Mouse (Mus musculus) ES-E14 (cell line): ENCODE data around the gene Rnf31. TPM values are rescaled to one million over a fixed set of nuclear protein-coding genes. Genes with fewer than 3 reads are reported as not detected.

Experiments used
- DNase-seq: peaks from one replicate; pipeline ENCODE4 v3.0.0-alpha.2; 2013; ENCODE audit warnings: low read depth, low spot score
- H3K27ac ChIP-seq: 2 replicates; pipeline ENCODE4 v1.5.1; 2012; ENCODE audit warnings: low read depth, mild to moderate bottlenecking, low read length, moderate library complexity, mixed read lengths; ENCODE audit not compliant: poor library complexity, insufficient read depth, severe bottlenecking
- H3K36me3 ChIP-seq: 2 replicates; pipeline ENCODE4 v1.6.1; 2012; ENCODE audit warnings: mild to moderate bottlenecking, low read length, moderate library complexity, mixed read lengths; ENCODE audit not compliant: control insufficient read depth, poor library complexity, insufficient read depth, severe bottlenecking
- H3K4me1 ChIP-seq, 2 experiments: fragments of 150-350 bp in 1 of 2; sonication (generic) in 1 of 2; 2 replicates each; pipeline ENCODE4 v1.6.1; 2012; ENCODE audit warnings: low read length in 2 of 2, mild to moderate bottlenecking in 1 of 2, mixed read lengths in 1 of 2; ENCODE audit not compliant: control insufficient read depth in 2 of 2, insufficient read depth in 2 of 2, poor library complexity in 1 of 2
- H3K4me3 ChIP-seq, 2 experiments: fragments of 150-350 bp in 1 of 2; sonication (generic) in 1 of 2; 2 replicates each; pipeline ENCODE4 v1.5.1; 2012; ENCODE audit warnings: low read length in 2 of 2, low read depth in 1 of 2, mild to moderate bottlenecking in 1 of 2, mixed read lengths in 1 of 2; ENCODE audit not compliant: insufficient read depth in 1 of 2, poor library complexity in 1 of 2, severe bottlenecking in 1 of 2
- H3K9ac ChIP-seq: 2 replicates; pipeline ENCODE4 v1.6.1; 2012; ENCODE audit warnings: low read depth, mild to moderate bottlenecking, low read length, mixed read lengths; ENCODE audit not compliant: poor library complexity, insufficient read depth, severe bottlenecking
- H3K9me3 ChIP-seq: fragments of 150-350 bp; sonication (generic); 2 replicates; pipeline ENCODE4 v1.6.1; 2012; ENCODE audit warnings: low read depth, mild to moderate bottlenecking, low read length; ENCODE audit not compliant: control insufficient read depth, insufficient read depth
- CHD2 ChIP-seq: IDR thresholded peaks from 2 replicates; pipeline ENCODE4 v1.6.1; 2014; ENCODE audit warnings: mild to moderate bottlenecking, low read depth, low read length, inconsistent platforms
- HCFC1 ChIP-seq: IDR thresholded peaks from 2 replicates; pipeline ENCODE4 v1.6.1; 2012; ENCODE audit warnings: low read length, inconsistent platforms, borderline replicate concordance; ENCODE audit not compliant: insufficient read depth
- MAFK ChIP-seq: IDR thresholded peaks from 2 replicates; pipeline ENCODE4 v1.6.1; 2014; ENCODE audit warnings: mild to moderate bottlenecking, low read depth, low read length, inconsistent platforms; ENCODE audit not compliant: insufficient read depth
- ZC3H11A ChIP-seq: IDR thresholded peaks from 2 replicates; pipeline ENCODE4 v1.6.1; 2012; ENCODE audit warnings: low read depth, mild to moderate bottlenecking, inconsistent platforms, low read length, borderline replicate concordance
- ZNF384 ChIP-seq: IDR thresholded peaks from 2 replicates; pipeline ENCODE4 v1.6.1; 2012; ENCODE audit warnings: low read depth, low read length, inconsistent platforms
- in situ Hi-C, 2 experiments: fragments of 600-800 bp; cut with MboI; formaldehyde crosslinking; loops; one replicate each; pipeline ENCODE4 v1.15.1; 2025; ENCODE audit warnings: low sequenced_read_pairs in 2 of 2, inconsistent platforms in 1 of 2; ENCODE audit not compliant: unreplicated experiment in 2 of 2
- total RNA-seq: library from RNA; depleted of rRNA; stranded (reverse); fragments of 300-350 nt; gene quantifications from 2 replicates; pipeline ENCODE4 v1.2.3, GENCODE M21; 2012

Gene Rnf31
- total RNA-seq, 1 experiment = 13.1 TPM

DNA sequence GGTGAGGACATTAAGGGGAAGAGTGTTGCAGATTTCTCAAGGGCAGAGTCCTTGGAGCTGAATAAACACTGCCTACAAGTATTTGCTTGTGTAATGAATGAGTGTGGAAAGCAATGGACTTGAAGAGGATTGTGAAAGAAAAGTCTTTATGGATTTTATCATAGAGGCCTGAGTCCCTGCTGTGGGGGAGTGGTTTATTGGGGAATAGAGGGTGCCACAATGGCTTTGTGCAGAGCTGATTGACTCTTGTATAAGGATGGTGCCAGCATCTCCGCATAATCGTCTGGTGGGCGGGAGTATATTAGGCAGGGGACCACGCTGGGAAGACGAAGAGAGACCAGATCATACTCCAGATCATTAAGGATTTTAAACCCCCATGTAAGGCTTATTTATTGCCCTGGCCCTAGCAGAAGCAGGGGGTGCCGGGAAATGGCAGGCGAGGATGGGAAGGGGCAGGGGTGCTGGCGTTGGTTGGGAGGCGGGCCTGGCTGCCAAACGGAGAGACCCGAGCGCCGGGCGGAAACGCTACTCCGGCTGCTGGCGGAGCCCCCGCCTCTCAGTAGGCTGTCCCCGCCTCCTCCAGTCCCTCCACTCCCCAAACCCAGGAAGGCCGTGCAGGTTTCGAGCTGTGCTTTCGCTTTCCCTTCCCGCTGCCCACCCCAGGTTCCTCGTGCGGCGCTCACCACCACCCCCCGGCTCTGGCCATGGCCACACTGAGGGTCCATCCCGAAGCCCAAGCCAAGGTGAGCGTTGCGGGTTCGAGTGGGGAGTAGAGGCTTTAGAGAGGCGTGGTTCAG is 13.4 kb upstream of the Rnf31 start, which contains the start of gene Psme1:
TSS of gene Psme1 (plus strand) at position 253 of the 797 bp plus-strand sequence.
- Histone ChIP-seq H3K27ac (0 out of 2 replicates have a peak within 1 kb of the TSS, but pooled peaks have one; percentile 35), H3K36me3 (peaks cover 13% of the 10 kb centered on the region; the same call in 1 of the 2 replicates), H3K4me3 (peak within 1 kb of the TSS; percentile 65 to 81), H3K9me3 (no peaks in the 10 kb centered on the region), H3K9ac (peak within 1 kb of the TSS; percentile 68), H3K4me1 (peaks cover 6 to 23% of the 10 kb centered on the region in 2 experiments; a peak in 3 of 4 replicates)
- DNase-seq = peak; percentile 50
- in situ Hi-C loops = no loop called here
- TF ChIP-seq MAFK (no peak), HCFC1 (0 out of 2 replicates have a peak, but pooled peaks have one; percentile 40)

DNA sequence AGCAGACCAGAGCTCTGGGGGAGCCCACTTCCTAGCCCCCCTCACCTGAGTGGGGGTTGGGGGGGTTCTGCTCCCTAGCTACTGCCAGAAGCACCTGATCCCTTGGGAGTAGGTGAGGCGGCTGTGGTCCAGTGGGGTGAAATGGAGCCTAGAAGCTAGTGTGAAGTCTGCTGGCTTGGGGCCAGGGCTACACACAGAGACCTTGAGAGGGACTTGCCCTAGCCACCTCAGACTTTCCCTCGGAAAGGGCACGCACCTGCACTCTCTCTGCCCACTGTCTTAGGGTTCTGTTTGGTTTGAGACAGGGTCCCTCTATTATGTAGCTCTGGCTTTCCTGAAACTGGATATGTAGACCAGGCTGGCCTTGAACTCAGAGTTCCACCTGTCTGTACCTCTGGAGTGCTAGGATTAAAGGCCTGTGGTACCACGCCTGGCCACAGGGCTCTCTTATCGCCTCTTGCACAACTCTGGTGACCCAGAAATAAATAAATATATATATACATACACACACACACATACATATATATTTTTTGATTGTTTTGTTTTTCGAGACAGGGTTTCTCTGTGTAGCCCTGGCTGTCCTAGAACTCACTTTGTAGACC is 12.7 kb upstream of the Rnf31 start:
- TF ChIP-seq CHD2 = no peak
- TF ChIP-seq ZNF384 = no peak
- no peak for TF ChIP-seq MAFK
- no peak for TF ChIP-seq HCFC1
- TF ChIP-seq ZC3H11A = no peak

GRCm38 (mm10) chr14:55579511-55580496 is 11.7 kb upstream of the Rnf31 start:
- H3K4me1 ChIP-seq = peaks cover 6 to 25% of the 10 kb centered on the region in 2 experiments; a peak in 3 of 4 replicates
- H3K4me3 ChIP-seq = peak overlapping the region in 1 of 2 experiments; percentile 30; a peak in 1 of 4 replicates
- TF ChIP-seq ZNF384 (no peak), ZC3H11A (no peak), HCFC1 (no peak), CHD2 (no peak)
- peaks cover 13% of the 10 kb centered on the region; the same call in 1 of the 2 replicates for H3K36me3 ChIP-seq
- no peak overlapping the region for H3K27ac ChIP-seq
- no peak overlapping the region for H3K9ac ChIP-seq
- no peak for DNase-seq
- no peaks in the 10 kb centered on the region for H3K9me3 ChIP-seq
- in situ Hi-C loops = no loop called here

More for the DNA sequence above, 12.7 kb upstream of the Rnf31 start:
- no peak for DNase-seq
- 0 out of 2 replicates have a peak overlapping the region, but pooled peaks have one; percentile 35 for H3K27ac ChIP-seq
- in situ Hi-C loops = no loop called here
- no peaks in the 10 kb centered on the region for H3K9me3 ChIP-seq
- H3K4me3 ChIP-seq = peak overlapping the region; percentile 65 to 81
- H3K4me1 ChIP-seq = peaks cover 6 to 23% of the 10 kb centered on the region in 2 experiments; a peak in 3 of 4 replicates
- H3K9ac ChIP-seq = peak overlapping the region; percentile 68
- peaks cover 13% of the 10 kb centered on the region; the same call in 1 of the 2 replicates for H3K36me3 ChIP-seq

- DNase-seq = no peak
- no peak overlapping the region for H3K27ac ChIP-seq
- no peak overlapping the region for H3K9ac ChIP-seq
- no peaks in the 10 kb centered on the region for H3K9me3 ChIP-seq
- H3K4me1 ChIP-seq = peaks cover 6 to 22% of the 10 kb centered on the region in 2 experiments; a peak in 3 of 4 replicates
- no peak overlapping the region for H3K4me3 ChIP-seq
- H3K36me3 ChIP-seq = peaks cover 13% of the 10 kb centered on the region; the same call in 1 of the 2 replicates
- TF ChIP-seq MAFK (no peak), ZNF384 (no peak), CHD2 (no peak), HCFC1 (no peak), ZC3H11A (no peak)
- in situ Hi-C loops = no loop called here
These were observed 10.8 kb upstream of the Rnf31 start for GRCm38 (mm10) chr14:55580731-55581130.
